Mouse (Mus musculus) forebrain, embryonic 13.5 days (tissue): Measurements from ENCODE around the gene Tfrc. TPM values are rescaled to one million over a fixed set of nuclear protein-coding genes. Genes with fewer than 3 reads are reported as not detected.
A peak's percentile ranks its signal among the peaks of the same experiment; 100 is the strongest.
"Not testable (repeated sequence)": the region's sequence is repeated elsewhere in the genome, so short reads cannot be mapped to it uniquely, and the experiment has no call there.

ENCODE experiments used
- ATAC-seq: fragments of 200-750 bp; cut with Nextera tagmentation; 2 replicates; pipeline ENCODE4 v1.8.0; 2017
- H3K27ac ChIP-seq: fragments of 300-500 bp; sonication (generic); 2 replicates; pipeline ENCODE4 v1.5.1; 2015; ENCODE audit warnings: inconsistent platforms, mild to moderate bottlenecking, moderate library complexity
- H3K27me3 ChIP-seq: fragments of 300-500 bp; sonication (generic); 2 replicates; pipeline ENCODE4 v1.6.1; 2015; ENCODE audit warnings: mild to moderate bottlenecking, inconsistent platforms
- H3K36me3 ChIP-seq: fragments of 300-500 bp; sonication (generic); 2 replicates; pipeline ENCODE4 v1.6.1; 2015; ENCODE audit warnings: mild to moderate bottlenecking, inconsistent platforms; ENCODE audit not compliant: poor library complexity, severe bottlenecking
- H3K4me1 ChIP-seq: fragments of 300-500 bp; sonication (generic); 2 replicates; pipeline ENCODE4 v1.6.1; 2015; ENCODE audit warnings: inconsistent platforms
- H3K4me2 ChIP-seq: fragments of 300-500 bp; sonication (generic); 2 replicates; pipeline ENCODE4 v1.6.1; 2015; ENCODE audit warnings: inconsistent platforms, mild to moderate bottlenecking, moderate library complexity
- H3K4me3 ChIP-seq: fragments of 300-500 bp; sonication (generic); 2 replicates; pipeline ENCODE4 v1.5.1; 2015; ENCODE audit warnings: mild to moderate bottlenecking, inconsistent platforms
- H3K9ac ChIP-seq: fragments of 300-500 bp; sonication (generic); 2 replicates; pipeline ENCODE4 v1.6.1; 2015; ENCODE audit warnings: mild to moderate bottlenecking, inconsistent platforms
- H3K9me3 ChIP-seq: fragments of 300-500 bp; sonication (generic); replicated peaks from 2 replicates; pipeline ENCODE4 v1.6.1; 2016; ENCODE audit warnings: inconsistent platforms
- WGBS: fragments of 180-500 bp; shearing (Covaris S2); methylation state at CpG from one replicate; pipeline ENCODE4 v1.1.7; 2015; 5-methylcytosine and 5-hydroxymethylcytosine counted together
- polyA plus RNA-seq: library from polyadenylated mRNA; unstranded; fragments of >200 nt; fragmentation: Nextera tagmentation; extraction: Ambion mirVana; gene quantifications from 2 replicates; pipeline ENCODE4 v1.2.1, GENCODE M21; 2015

The Tfrc gene
- polyA plus RNA-seq, 1 experiment from 2014 or later: 32.0 TPM

GRCm38 (mm10) chr16:32614047-32614446, 5.3 kb downstream of the Tfrc start:
- H3K27me3 ChIP-seq: no peaks in the 10 kb centered on the region
- no peak for ATAC-seq
- no peaks in the 10 kb centered on the region for H3K9me3 ChIP-seq
- no peak overlapping the region for H3K27ac ChIP-seq
- WGBS: 67% methylated on average over 4 of the region's 4 CpGs
- no peak overlapping the region for H3K4me2 ChIP-seq
- H3K9ac ChIP-seq: no peak overlapping the region
- peaks cover 12% of the 10 kb centered on the region for H3K4me1 ChIP-seq
- no peak overlapping the region for H3K4me3 ChIP-seq
- H3K36me3 ChIP-seq: peaks cover 46% of the 10 kb centered on the region

- 96% methylated on average over 1 of the region's 1 CpGs for WGBS
- Histone ChIP-seq H3K4me3 (no peak overlapping the region), H3K9me3 (no peaks in the 10 kb centered on the region), H3K9ac (no peak overlapping the region), H3K36me3 (peaks cover 89% of the 10 kb centered on the region), H3K4me1 (no peaks in the 10 kb centered on the region), H3K27me3 (no peaks in the 10 kb centered on the region), H3K27ac (no peak overlapping the region), H3K4me2 (no peak overlapping the region)
- no peak for ATAC-seq
These were observed 10.2 kb downstream of the Tfrc start for GRCm38 (mm10) chr16:32618946-32619345.

GRCm38 (mm10) chr16:32628140-32628539, 19.4 kb downstream of the Tfrc start:
- Histone ChIP-seq H3K27me3 (no peaks in the 10 kb centered on the region), H3K4me1 (no peaks in the 10 kb centered on the region), H3K4me2 (no peak overlapping the region), H3K4me3 (no peak overlapping the region), H3K9ac (no peak overlapping the region), H3K36me3 (peaks cover 91% of the 10 kb centered on the region), H3K9me3 (no peaks in the 10 kb centered on the region), H3K27ac (no peak overlapping the region)
- no peak for ATAC-seq
- WGBS: 95% methylated on average over 8 of the region's 8 CpGs

- no peak for ATAC-seq
- Histone ChIP-seq H3K4me1 (no peaks in the 10 kb centered on the region), H3K4me3 (no peak overlapping the region), H3K9ac (no peak overlapping the region), H3K36me3 (peaks cover 56% of the 10 kb centered on the region), H3K4me2 (no peak overlapping the region), H3K9me3 (no peaks in the 10 kb centered on the region), H3K27ac (no peak overlapping the region), H3K27me3 (no peaks in the 10 kb centered on the region)
- WGBS: 91% methylated on average over 4 of the region's 4 CpGs
These were observed 23.7 kb downstream of the Tfrc start for GRCm38 (mm10) chr16:32632328-32632824.

- WGBS: 92% methylated on average over 4 of the region's 4 CpGs
- peaks cover 46% of the 10 kb centered on the region for H3K36me3 ChIP-seq
- H3K9ac ChIP-seq: no peak overlapping the region
- H3K27ac ChIP-seq: no peak overlapping the region
- H3K27me3 ChIP-seq: no peaks in the 10 kb centered on the region
- no peaks in the 10 kb centered on the region for H3K4me1 ChIP-seq
- ATAC-seq: no peak
- no peaks in the 10 kb centered on the region for H3K9me3 ChIP-seq
- H3K4me3 ChIP-seq: no peak overlapping the region
- H3K4me2 ChIP-seq: no peak overlapping the region
These were observed 24.8 kb downstream of the Tfrc start for GRCm38 (mm10) chr16:32633486-32634012.

GRCm38 (mm10) chr16:32634183-32634582, 25.5 kb downstream of the Tfrc start:
- Histone ChIP-seq H3K4me2 (no peak overlapping the region), H3K9me3 (no peaks in the 10 kb centered on the region), H3K27me3 (no peaks in the 10 kb centered on the region), H3K4me3 (no peak overlapping the region), H3K9ac (no peak overlapping the region), H3K36me3 (peaks cover 39% of the 10 kb centered on the region), H3K4me1 (no peaks in the 10 kb centered on the region), H3K27ac (no peak overlapping the region)
- no peak for ATAC-seq
- 87% methylated on average over 5 of the region's 5 CpGs for WGBS

GRCm38 (mm10) chr16:32635314-32635713, 26.6 kb downstream of the Tfrc start:
- WGBS: 71% methylated on average over 3 of the region's 3 CpGs
- H3K4me3 ChIP-seq: no peak overlapping the region
- H3K9ac ChIP-seq: no peak overlapping the region
- no peaks in the 10 kb centered on the region for H3K27me3 ChIP-seq
- no peaks in the 10 kb centered on the region for H3K9me3 ChIP-seq
- H3K36me3 ChIP-seq: peaks cover 28% of the 10 kb centered on the region
- ATAC-seq: peak; percentile 61; the same call in 1 of the 2 replicates
- no peaks in the 10 kb centered on the region for H3K4me1 ChIP-seq
- no peak overlapping the region for H3K27ac ChIP-seq
- H3K4me2 ChIP-seq: no peak overlapping the region

GRCm38 (mm10) chr16:32636331-32636730, 27.6 kb downstream of the Tfrc start:
- H3K9ac ChIP-seq: no peak overlapping the region
- no peaks in the 10 kb centered on the region for H3K9me3 ChIP-seq
- H3K27ac ChIP-seq: no peak overlapping the region
- no peak for ATAC-seq
- peaks cover 19% of the 10 kb centered on the region for H3K36me3 ChIP-seq
- H3K4me2 ChIP-seq: no peak overlapping the region
- no peaks in the 10 kb centered on the region for H3K27me3 ChIP-seq
- 87% methylated on average over 3 of the region's 3 CpGs for WGBS
- no peak overlapping the region for H3K4me3 ChIP-seq
- H3K4me1 ChIP-seq: no peaks in the 10 kb centered on the region

GRCm38 (mm10) chr16:32636871-32637521, 28.3 kb downstream of the Tfrc start:
- Histone ChIP-seq H3K9me3 (no peaks in the 10 kb centered on the region), H3K27me3 (no peaks in the 10 kb centered on the region), H3K9ac (no peak overlapping the region), H3K4me3 (no peak overlapping the region), H3K4me2 (no peak overlapping the region), H3K27ac (no peak overlapping the region), H3K4me1 (0 out of 2 replicates have a peak, but pooled peaks cover under 1% of the 10 kb centered on the region), H3K36me3 (peaks cover 14% of the 10 kb centered on the region)
- ATAC-seq: no peak
- WGBS: 44% methylated on average over 6 of the region's 6 CpGs

- 11% methylated on average over 8 of the region's 8 CpGs for WGBS
- H3K4me2 ChIP-seq: no peak overlapping the region
- H3K9me3 ChIP-seq: no peaks in the 10 kb centered on the region
- H3K4me1 ChIP-seq: peaks cover 9% of the 10 kb centered on the region; the same call in 1 of the 2 replicates
- ATAC-seq: peak; percentile 68
- H3K27me3 ChIP-seq: no peaks in the 10 kb centered on the region
- no peak overlapping the region for H3K9ac ChIP-seq
- no peak overlapping the region for H3K4me3 ChIP-seq
- no peak overlapping the region for H3K27ac ChIP-seq
- no peaks in the 10 kb centered on the region for H3K36me3 ChIP-seq
These were observed 29.8 kb downstream of the Tfrc start for GRCm38 (mm10) chr16:32638476-32638875.

GRCm38 (mm10) chr16:32640096-32640495, 31.4 kb downstream of the Tfrc start:
- H3K4me2 ChIP-seq: no peak overlapping the region
- H3K9me3 ChIP-seq: no peaks in the 10 kb centered on the region
- no peak overlapping the region for H3K27ac ChIP-seq
- 74% methylated on average over 5 of the region's 5 CpGs for whole genome bisulfite sequencing
- peaks cover 16% of the 10 kb centered on the region for H3K4me1 ChIP-seq
- H3K27me3 ChIP-seq: no peaks in the 10 kb centered on the region
- no peak overlapping the region for H3K9ac ChIP-seq
- H3K4me3 ChIP-seq: no peak overlapping the region
- no peak for ATAC-seq
- H3K36me3 ChIP-seq: no peaks in the 10 kb centered on the region

- H3K4me2 ChIP-seq, ATAC-seq, H3K27me3 ChIP-seq, H3K4me3 ChIP-seq, H3K27ac ChIP-seq, H3K9me3 ChIP-seq, H3K9ac ChIP-seq, H3K36me3 ChIP-seq: not testable (repeated sequence)
- 81% methylated on average over 2 of the region's 2 CpGs for WGBS
- H3K4me1 ChIP-seq: peaks cover 22% of the 10 kb centered on the region
These were observed 32.0 kb downstream of the Tfrc start for GRCm38 (mm10) chr16:32640683-32641082.
